Mouse (Mus musculus): ENCODE measurements around the gene Ambra1. TPM values are rescaled to one million over a fixed set of nuclear protein-coding genes. Genes with fewer than 3 reads are reported as not detected.

Ambra1 gene
- total RNA-seq, 2 experiments from 2014 or later: 23.4 to 26.6 TPM

DNA sequence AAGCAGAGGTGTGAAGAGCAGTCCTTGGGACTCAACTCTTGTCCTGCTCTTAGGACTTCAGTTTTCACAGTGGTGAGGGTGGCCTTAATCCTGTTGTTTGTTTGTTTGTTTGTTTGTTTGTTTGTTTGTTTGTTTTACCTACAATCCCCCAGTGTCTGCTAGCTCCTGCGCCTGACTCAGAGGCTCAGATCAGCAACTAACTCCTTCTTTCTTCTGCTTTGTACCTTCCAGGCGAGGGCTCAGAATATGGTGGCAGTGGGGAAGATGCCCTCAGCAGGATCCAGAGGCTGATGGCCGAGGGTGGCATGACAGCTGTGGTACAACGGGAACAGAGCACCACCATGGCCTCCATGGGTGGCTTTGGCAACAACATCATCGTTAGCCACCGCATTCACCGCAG, 187.2 kb downstream of the Ambra1 start:
- no peak for DNase-seq (ENCODE audit: low spot score in 2 of 2)

DNA sequence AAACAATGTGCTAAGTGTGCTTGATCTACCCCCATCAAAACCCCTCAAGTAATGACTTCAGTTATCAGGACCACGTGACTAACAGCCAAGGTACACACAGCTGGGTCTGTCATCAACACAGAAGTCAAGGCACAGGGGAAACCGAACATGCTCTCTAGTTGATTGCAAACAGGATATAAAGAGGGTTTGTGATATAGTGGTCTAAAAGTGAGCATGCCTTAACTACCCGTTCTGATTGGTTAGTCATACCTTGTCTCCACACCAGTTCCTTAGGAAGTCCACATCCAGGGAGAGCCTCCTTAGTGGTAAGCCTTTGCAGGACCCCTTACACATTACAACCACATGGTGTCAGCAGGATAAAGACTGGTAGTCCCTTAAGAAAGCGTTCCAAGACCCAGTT, 190.2 kb downstream of the Ambra1 start:
- DNase-seq (ENCODE audit: low spot score in 2 of 2): no peak

DNA sequence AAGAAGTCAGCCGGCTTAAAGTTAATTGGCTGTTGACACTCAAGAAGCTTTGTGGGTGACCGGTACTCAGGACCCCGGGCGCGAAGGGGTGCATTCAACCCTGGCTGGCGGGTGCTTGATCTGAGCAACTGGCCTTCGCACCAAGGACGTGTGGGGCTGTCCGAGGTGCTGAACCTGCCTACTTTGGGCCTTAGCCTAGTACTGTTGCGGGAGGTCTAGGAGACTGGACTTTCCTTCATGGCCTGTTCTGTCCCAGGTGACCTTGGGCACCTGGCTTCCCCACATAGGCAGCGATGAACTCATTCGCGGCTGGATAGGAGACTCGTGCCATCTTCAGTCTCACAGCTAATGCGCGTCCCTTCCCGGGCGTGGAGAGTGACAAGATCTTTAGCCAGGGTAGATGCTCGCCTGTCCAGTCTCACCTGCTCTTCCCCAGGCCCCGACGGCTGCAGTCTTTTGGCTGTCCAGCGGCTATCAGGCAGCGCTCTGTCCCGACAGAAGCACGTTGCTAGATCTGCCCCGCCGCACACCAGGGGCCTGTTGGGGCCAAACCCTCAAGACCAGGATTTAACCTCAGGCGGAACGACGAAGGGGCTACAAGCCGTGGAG, 191.4 kb downstream of the Ambra1 start:
- peak in 1 of 2 experiments; percentile 79 for DNase-seq (ENCODE audit: low spot score in 2 of 2)

DNA sequence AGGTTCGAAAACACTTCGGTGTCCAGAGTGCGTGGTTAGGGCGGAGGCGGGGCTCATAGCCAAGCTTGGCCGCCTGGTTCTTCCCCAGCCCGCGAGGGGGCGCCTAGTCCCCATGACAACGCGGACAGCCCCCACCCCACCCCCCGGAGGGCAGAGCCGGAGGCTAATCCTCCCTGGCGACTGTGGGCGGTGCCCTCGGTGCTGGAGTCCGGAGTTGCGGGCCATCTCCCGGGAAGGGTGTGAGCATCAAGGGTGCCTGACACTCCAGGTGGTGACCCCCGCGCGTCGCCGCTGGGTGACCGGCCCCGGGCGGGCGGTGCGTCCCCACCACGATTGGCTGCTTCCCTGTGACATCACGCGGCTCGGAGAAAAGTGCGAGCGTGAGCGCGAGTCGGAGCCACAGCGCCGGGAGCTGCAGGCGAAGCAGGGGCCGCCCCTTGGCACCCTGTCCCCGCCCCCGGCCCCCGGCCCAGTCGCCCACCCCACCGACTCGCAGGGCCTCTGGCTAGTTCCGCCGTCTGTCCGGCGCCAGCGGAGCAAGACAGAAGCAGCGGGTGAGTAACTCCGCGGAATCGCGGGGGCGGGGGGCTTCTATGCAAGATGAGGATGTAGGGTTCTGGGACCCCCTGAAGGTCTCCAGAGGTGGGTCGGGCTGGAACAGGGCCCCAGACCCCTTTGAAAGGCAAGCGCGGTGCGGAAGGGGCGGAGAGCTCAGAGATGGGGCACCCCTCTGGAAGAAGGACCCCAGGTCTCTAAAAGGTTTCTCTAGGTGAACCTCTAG, 192.0 kb downstream of the Ambra1 start:
- DNase-seq (ENCODE audit: low spot score in 2 of 2): peak in 1 of 2 experiments; percentile 58

DNA sequence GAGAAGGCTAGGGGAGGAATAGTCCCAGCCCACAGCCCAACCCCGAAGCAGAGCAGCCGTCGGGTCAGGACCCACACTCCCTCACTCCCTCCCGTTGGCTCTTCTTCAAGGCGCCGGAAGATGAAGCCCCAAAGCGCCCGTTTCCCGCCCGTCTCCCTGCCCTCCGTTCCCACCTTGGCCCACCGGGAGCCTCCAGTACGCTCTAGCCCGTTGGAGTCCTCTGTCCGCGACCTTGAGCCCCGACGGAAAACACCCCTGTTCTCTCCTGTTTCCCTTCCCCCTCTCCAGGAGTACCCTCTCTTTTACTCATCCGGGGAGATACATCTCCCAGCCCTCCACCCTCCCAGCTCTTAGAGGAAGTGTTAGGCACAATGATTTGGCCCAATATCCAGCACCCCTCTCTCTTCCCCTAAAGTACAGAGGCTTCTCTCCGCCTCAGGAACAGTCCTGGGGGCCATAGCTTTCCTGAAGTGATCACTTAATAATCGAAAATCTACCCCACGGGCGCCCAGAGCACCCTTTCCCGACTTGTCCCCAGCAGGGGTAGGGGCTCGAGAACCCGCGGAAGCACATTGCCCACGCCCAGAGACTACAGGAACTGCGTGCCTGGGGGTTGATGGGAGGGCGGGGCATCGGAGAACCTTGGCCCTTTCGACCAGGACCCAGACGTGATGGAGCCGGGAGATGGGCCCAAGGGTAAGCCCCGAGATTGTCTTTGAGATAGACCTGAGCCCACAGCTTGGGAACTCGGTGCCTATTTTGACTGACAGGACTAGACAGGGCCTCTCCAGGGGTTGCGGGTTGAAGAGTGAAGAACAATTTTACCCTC, 192.9 kb downstream of the Ambra1 start:
- no peak for DNase-seq (ENCODE audit: low spot score in 2 of 2)

DNA sequence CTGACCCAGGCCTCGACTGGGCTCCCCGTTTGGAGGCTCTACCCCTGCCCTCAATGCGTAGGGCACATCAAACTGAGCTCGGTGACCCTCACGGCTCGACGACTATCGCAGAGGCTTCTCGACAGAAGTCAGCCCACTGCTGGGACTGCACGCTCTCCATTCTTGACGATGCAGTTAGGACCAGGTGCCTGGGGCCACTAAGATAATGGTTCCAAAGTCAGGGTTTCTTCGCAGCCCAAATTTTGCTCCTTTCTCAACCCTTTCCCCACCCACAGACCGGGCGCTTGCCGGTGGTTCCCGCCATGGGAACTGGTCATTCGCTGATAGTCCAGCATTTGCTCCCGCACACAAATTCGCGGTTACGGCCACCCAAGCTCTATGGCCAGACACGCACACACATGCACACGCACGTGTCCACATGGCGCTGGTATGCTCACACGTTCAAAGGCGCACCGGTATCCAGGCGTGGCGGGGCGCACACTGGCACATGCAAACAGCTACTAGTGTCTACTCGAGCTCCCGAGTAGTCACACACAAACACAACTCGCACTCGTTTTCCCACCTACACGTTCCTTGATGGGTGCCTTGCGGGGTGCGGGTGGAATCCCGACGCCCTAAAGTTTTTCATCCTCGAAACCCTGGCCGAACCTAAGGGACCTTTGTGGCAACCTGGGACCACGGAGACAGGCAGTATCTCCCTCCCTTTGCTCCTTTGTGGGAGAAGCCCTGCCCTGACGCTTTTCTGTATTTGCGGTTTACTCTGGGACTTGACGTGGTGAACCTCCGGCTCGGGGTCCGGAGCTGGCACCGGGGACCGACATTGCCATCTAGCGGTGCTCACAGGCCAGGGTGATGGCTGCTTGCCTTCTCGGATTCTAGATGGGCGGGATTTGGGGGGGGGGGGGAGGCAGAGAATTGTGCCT, 193.7 kb downstream of the Ambra1 start:
- DNase-seq (ENCODE audit: low spot score in 2 of 2): peak in 1 of 2 experiments; percentile 71

DNA sequence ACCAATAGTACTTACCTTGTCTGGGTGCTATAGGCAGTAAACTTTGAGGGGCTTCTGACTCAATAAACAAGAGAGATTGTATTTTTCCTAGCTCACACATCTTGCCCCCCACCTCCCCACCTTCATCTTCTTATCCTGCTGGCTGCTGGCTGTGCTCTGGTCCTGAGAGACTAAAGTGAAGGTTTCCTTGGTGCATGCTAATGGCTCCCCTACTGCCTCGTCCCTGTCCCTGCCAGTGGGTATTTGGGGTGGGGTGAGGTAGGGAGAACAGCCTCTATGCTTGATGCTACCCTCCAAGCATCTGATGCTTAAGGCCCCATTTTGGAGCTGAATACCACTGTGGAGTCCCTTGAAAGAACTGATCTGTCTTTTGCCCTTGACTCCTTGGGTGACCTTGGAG, 194.8 kb downstream of the Ambra1 start:
- no peak for DNase-seq (ENCODE audit: low spot score in 2 of 2)

DNA sequence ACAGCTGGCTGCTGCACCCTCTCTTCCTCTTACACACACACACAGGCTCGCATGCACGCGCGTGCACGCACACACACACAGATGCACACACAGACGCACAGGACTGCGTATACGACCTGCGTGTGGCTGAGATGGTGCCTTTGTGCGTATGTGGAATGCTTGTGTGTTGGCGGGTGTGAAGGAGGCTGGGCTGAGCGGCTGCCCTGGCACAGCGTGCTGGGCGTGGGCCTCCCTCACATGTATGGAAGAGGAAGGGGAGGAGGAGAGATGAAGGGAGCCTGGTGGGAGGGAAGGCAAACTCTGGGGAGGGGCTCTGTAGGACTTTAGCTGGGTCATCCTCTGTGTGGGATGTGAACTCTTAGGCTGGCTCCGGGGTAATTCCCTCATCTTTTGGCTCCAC, 195.5 kb downstream of the Ambra1 start:
- DNase-seq (ENCODE audit: low spot score in 2 of 2): no peak

DNA sequence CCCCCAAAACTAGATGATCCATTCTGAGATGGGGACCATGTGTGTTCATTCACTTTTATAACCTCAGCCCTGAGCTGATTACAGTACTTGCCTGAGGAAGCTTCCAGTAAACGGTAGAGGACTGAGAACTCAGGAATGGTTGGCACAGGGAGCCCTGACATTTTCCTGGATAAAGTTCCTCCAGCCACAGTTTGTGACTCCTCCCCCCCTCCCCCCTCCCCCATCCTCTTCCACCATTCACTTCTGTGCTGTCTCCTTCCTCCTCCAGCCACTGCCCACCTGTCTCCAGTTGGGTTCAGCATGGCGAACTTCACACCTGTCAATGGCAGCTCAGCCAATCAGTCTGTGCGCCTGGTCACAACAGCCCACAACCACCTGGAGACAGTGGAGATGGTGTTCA, 197.0 kb downstream of the Ambra1 start, which contains the start of gene Chrm4:
Gene Chrm4 (plus strand): TSS at position 301 of the 400 bp plus-strand sequence.
- DNase-seq (ENCODE audit: low spot score in 2 of 2): no peak

DNA sequence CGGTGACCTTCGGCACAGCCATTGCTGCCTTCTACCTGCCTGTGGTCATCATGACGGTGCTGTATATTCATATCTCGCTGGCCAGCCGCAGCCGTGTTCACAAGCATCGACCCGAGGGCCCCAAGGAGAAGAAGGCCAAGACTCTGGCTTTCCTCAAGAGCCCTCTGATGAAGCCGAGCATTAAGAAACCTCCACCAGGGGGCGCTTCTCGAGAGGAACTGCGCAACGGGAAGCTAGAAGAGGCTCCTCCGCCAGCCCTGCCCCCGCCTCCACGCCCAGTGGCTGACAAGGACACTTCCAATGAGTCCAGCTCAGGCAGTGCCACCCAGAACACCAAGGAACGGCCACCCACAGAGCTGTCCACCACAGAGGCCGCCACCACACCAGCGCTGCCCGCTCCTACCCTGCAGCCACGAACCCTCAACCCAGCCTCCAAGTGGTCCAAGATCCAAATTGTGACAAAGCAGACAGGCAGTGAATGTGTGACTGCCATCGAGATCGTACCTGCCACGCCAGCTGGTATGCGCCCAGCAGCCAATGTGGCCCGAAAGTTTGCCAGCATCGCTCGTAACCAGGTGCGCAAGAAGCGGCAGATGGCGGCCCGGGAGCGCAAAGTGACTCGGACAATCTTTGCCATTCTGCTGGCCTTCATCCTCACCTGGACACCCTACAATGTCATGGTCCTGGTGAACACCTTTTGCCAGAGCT, 198.0 kb downstream of the Ambra1 start:
- DNase-seq (ENCODE audit: low spot score in 2 of 2): peak; percentile 59 to 82

DNA sequence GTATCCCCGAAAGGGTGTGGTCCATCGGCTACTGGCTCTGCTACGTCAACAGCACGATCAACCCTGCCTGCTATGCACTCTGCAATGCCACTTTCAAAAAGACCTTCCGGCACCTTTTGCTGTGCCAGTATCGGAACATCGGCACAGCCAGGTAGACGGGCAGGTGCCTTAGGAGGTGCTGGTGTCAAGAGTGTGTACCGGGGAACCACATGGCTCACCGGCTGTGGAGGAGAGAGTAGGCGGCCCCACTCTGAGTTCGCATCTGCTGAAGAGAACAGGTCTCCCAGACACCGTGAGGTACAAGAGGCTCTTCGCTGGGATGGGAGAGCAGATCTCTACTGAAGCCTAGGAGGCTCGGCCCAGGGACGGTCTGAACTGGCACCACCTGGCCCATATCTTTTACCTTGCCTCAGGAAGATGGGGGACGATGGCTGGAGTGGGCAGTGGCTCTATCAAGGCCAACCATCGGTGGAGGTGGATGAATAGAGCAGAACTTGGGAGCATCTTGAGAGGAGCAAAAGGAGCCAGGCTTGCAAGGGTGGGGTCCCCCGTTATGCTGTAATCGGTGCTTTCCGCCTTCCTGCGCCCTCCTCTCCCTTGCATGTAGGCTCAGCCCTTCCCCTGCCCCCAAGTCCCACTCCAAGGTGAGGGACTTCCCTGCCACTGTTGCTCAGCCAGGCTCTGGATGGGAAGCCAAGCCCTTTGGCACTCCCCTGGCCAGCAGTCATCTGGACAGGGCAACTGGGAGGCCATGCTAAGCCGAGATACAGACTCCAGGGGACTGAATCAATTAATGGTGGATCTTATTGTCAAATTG, 198.8 kb downstream of the Ambra1 start:
- no peak for DNase-seq (ENCODE audit: low spot score in 2 of 2)

DNA sequence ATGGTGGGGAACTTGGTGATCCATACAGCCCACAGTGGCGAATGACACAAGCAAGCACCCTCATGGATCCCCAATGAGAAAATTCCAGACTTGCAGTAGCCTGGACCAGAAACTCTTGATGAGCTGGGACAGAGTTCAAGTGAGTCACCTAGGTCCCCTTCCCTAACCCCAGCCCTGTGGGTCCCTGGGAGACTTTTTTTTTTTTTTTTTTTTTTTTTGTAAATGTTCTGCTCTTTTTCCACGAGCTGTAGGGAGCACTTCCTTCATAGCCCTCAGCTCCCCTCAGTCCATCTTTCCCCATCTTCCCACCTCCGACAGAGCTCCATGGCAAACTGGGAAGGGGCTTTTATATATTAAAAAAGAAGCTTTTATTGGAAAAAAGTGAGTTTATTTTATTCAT, 199.5 kb downstream of the Ambra1 start:
- DNase-seq (ENCODE audit: low spot score in 2 of 2): no peak

DNA sequence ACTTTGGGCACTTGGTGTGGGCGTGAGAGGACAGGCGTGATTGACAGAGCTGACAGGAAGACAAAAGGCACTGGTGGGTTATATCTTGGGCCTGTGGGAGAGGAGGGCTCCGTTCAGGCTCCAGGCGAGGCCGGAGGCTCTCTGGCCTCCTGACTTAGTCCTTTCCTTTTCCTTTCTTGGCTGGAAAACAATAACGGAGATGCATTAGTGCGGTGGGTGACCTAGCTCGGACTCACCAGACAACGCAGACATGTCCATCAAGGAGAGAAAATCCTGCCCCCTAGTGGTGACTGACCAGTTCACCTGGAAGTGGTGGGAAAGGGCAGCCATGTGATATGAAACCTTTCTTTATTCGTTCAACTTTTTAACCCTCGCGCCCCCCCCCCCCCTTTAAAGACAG, 200.0 kb downstream of the Ambra1 start:
- DNase-seq (ENCODE audit: low spot score in 2 of 2): peak in 1 of 2 experiments; percentile 71

DNA sequence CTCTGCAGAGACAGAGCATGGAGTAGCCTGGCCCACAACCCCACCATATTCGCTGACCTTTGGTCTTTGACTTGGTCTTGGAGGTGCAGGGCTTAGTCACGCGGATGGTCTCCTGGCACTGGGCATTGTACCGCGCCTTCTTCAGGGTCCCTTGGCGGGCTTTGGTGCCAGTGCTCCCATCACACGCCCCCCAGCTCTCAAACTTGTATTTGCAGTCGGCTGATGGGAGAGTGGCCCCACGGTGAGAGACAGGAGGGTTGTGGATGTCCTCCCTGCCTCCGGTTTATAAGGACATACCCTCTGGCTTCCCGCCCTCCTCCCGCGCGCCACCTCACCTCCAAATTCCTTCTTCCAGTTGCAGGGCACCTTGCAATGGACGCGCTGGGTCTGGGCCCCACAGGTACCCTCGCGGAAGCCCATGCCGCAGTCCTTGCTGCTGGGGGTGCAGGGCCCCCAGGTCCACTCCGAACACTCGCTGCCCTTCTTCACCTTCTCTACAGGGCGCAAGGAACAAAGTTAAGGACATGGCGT, 200.9 kb downstream of the Ambra1 start:
- DNase-seq (ENCODE audit: low spot score in 2 of 2): no peak

DNA sequence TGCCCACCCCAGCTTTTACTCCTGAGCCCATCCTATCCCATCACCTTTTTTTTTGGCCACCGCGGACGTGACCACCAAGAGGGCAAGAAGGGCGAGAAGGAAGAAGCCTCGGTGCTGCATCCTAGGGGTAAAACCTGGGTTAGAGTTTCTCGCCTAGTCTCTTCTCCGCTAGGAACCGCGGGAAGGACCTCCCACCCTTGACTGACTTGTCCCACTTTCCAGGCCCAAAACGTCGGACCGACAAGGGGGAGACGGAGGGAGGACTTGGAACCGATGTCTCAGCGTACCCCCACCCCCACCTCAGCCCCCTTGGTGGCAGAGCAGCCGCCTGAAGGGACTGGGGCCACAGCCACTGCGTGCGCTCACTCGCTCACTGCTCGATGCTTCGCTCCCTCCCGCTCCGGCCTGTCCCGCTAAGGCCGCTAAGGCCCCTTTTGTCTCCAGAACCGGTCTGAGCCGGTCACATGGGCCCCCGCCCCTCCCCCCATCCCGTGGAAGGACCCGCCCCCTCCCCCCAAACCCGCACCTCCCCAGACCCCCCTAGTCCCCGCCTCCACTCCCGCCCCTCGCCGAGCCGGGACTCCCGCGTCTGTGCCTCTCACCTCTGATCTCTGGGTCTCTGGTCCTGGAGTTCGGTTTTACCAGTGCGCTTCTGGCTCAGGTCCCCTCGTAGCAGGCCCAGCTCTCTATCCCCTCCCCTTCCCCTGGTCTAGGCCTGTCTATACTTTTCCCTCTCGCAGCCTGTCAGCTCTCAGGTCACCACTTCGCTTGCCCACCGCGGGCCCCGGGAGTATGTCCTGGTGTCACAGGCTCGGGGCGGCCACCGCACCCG, 201.6 kb downstream of the Ambra1 start:
- peak in 1 of 2 experiments; percentile 75 for DNase-seq (ENCODE audit: low spot score in 2 of 2)

DNA sequence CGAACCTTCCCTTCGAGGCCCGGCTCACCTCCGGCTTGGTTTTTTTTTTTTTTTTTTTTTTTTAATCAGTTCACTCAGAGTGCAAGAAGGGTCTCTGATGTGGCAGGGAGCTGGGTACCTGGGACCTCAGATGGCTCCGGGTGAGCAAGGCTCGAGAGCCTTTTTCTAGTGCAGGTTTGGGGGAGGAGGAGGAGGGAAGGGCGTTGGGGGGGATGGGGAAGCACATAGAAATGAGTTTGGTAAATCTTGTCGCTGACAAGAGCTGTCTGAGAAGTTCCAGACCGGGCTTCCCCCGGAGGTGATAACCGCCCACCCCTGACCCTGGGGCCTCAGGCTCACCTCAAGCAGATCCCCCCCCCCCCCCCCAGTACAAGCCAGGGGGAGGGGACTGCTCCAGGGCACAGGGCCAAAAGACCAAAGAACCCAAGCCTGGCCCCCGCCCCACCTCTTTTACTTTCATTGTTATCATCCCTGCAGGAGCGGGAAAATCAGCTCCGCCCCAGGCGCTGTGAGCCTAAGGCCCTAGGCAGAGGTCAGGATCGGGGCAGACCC, 202.3 kb downstream of the Ambra1 start, which contains the start of gene Mdk:
Gene Mdk (minus strand): TSS at position 138 of the 552 bp plus-strand sequence.
- no peak for DNase-seq (ENCODE audit: low spot score in 2 of 2)

DNA sequence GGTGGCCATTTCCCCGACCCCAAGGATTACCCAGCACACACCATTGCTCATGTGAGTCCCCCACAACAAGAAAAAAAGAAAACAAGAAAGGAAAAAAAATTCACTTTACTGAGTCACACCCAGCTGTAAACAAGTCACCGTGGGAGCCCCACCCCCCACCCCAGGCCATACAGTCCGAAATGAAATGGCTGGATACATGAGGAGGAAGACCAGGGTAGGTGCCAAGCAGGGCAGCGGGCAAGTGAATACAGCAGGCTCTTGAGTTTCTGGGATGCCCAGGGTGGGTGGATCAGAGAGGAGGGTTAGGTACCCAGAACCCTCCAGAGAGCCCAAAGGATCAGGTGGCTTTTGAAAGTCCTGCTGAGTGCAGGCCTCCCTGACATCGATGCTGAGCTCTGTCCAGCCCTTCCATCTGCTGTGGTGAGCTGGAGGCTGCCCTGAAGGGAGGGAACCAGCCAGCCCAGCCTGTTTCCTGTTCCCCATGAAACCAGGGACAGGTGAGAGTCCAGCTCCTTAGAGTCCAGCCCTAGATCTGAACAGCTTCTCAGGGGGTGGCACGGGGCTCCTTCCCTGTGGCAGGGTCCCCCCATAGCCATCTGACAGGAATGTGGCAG, 202.9 kb downstream of the Ambra1 start:
- no peak for DNase-seq (ENCODE audit: low spot score in 2 of 2)
